Mouse (Mus musculus): ENCODE data around the gene Ankrd63. TPM values are rescaled to one million over a fixed set of nuclear protein-coding genes. Genes with fewer than 3 reads are reported as not detected.

Ankrd63 gene
- total and polyA plus RNA-seq, 3 experiments = 0.08 to 0.53 TPM; not detected in 1

GRCm38 (mm10) chr2:118701971-118702882, 1.5 kb downstream of the Ankrd63 start:
- DNase-seq (ENCODE audit: low read depth, low spot score) = no peak
- Histone ChIP-seq H3K79me2 (ENCODE audit: control insufficient read depth, insufficient read depth, low read length, poor library complexity) (no peaks in the 10 kb centered on the region; the same call in 1 of the 2 replicates), H3K4me3 (ENCODE audit: control insufficient read depth in 1 of 2, insufficient read depth in 1 of 2, low read depth in 2 of 2, low read length in 2 of 2) (peak overlapping the region in 1 of 2 experiments; percentile 56; a peak in 2 of 4 replicates), H3K4me1 (ENCODE audit: control insufficient read depth in 1 of 2, insufficient read depth in 2 of 2, low read length in 2 of 2) (peaks cover 0 to 14% of the 10 kb centered on the region in 2 experiments; a peak in 2 of 4 replicates), H3K9ac (ENCODE audit: control insufficient read depth, low read depth, low read length, poor library complexity, severe bottlenecking) (peak overlapping the region; percentile 52; the same call in 1 of the 2 replicates), H3K27ac (ENCODE audit: control insufficient read depth, low read depth, low read length) (no peak overlapping the region), H3K27me3 (ENCODE audit: control insufficient read depth in 1 of 2, insufficient read depth in 2 of 2, low read length in 2 of 2) (peaks cover 0 to 7% of the 10 kb centered on the region in 2 experiments; a peak in 1 of 4 replicates), H3K9me3 (replicated peaks; ENCODE audit: insufficient read depth, low read length) (no peaks in the 10 kb centered on the region), H3K36me3 (ENCODE audit: control insufficient read depth in 1 of 2, insufficient read depth in 2 of 2, low read length in 2 of 2) (peaks cover 0 to 2% of the 10 kb centered on the region in 2 experiments; a peak in 2 of 4 replicates)
- no peak for TF ChIP-seq MYB (IDR thresholded peaks at IDR 0.05; ENCODE audit: low read depth, low read length)
- TF ChIP-seq NELFE (IDR thresholded peaks at IDR 0.05; ENCODE audit: low read depth, low read length) = no peak
- TF ChIP-seq POLR2AphosphoS5 (IDR thresholded peaks at IDR 0.05; ENCODE audit: borderline replicate concordance, low read depth, low read length) = no peak
- no peak for TF ChIP-seq GABPA (IDR thresholded peaks at IDR 0.05; ENCODE audit: low read depth, low read length)
- TF ChIP-seq ZMIZ1 (IDR thresholded peaks at IDR 0.05; ENCODE audit: low read depth, low read length) = no peak
- no peak for TF ChIP-seq TCF12 (IDR thresholded peaks at IDR 0.05; ENCODE audit: low read depth, low read length)
- no peak for TF ChIP-seq UBTF (IDR thresholded peaks at IDR 0.05; ENCODE audit: borderline replicate concordance, insufficient read depth, low read depth, low read length)
- TF ChIP-seq MXI1 (IDR thresholded peaks at IDR 0.05; ENCODE audit: low read depth, low read length) = no peak
- TF ChIP-seq E2F4 (IDR thresholded peaks at IDR 0.05; ENCODE audit: borderline replicate concordance, low read depth, low read length) = no peak
- TF ChIP-seq KAT2A (conservative IDR thresholded peaks at IDR 0.05; ENCODE audit: low read depth, low read length) = no peak
- no peak for TF ChIP-seq POLR2A (IDR thresholded peaks at IDR 0.05; ENCODE audit: control insufficient read depth in 1 of 2, insufficient read depth in 1 of 2, low read depth in 1 of 2, low read length in 2 of 2, poor library complexity in 1 of 2)
- no peak for TF ChIP-seq ZNF384 (IDR thresholded peaks at IDR 0.05; ENCODE audit: low read depth, low read length)
- TF ChIP-seq ZKSCAN1 (IDR thresholded peaks at IDR 0.05; ENCODE audit: low read depth, low read length) = no peak
- TF ChIP-seq MEF2A (IDR thresholded peaks at IDR 0.05; ENCODE audit: extremely low read depth, insufficient replicate concordance, low read depth, low read length, poor library complexity, severe bottlenecking) = no peak
- no peak for TF ChIP-seq RCOR1 (IDR thresholded peaks at IDR 0.05; ENCODE audit: low read depth, low read length)
- no peak for TF ChIP-seq HCFC1 (IDR thresholded peaks at IDR 0.05; ENCODE audit: low read depth, low read length)

GRCm38 (mm10) chr2:118701161-118701560, 2.6 kb downstream of the Ankrd63 start:
- Histone ChIP-seq H3K27me3 (ENCODE audit: control insufficient read depth in 1 of 2, insufficient read depth in 2 of 2, low read length in 2 of 2) (peaks cover 0 to 7% of the 10 kb centered on the region in 2 experiments; a peak in 1 of 4 replicates), H3K27ac (ENCODE audit: control insufficient read depth, low read depth, low read length) (no peak overlapping the region), H3K36me3 (ENCODE audit: control insufficient read depth in 1 of 2, insufficient read depth in 2 of 2, low read length in 2 of 2) (peaks cover 0 to 2% of the 10 kb centered on the region in 2 experiments; a peak in 1 of 4 replicates)

More at GRCm38 (mm10) chr2:118701161-118701560, 2.6 kb downstream of the Ankrd63 start:
- Histone ChIP-seq H3K79me2 (ENCODE audit: control insufficient read depth, insufficient read depth, low read length, poor library complexity) (no peaks in the 10 kb centered on the region; the same call in 1 of the 2 replicates), H3K9ac (ENCODE audit: control insufficient read depth, low read depth, low read length, poor library complexity, severe bottlenecking) (no peak overlapping the region), H3K4me1 (ENCODE audit: control insufficient read depth in 1 of 2, insufficient read depth in 2 of 2, low read length in 2 of 2) (peaks cover 0 to 14% of the 10 kb centered on the region in 2 experiments; a peak in 2 of 4 replicates), H3K4me3 (ENCODE audit: control insufficient read depth in 1 of 2, insufficient read depth in 1 of 2, low read depth in 2 of 2, low read length in 2 of 2) (no peak overlapping the region), H3K9me3 (replicated peaks; ENCODE audit: insufficient read depth, low read length) (no peaks in the 10 kb centered on the region)
- no peak for TF ChIP-seq MYB (IDR thresholded peaks at IDR 0.05; ENCODE audit: low read depth, low read length)
- no peak for TF ChIP-seq MAFK (IDR thresholded peaks at IDR 0.05; ENCODE audit: borderline replicate concordance, low read depth, low read length)
- TF ChIP-seq ELF1 (IDR thresholded peaks at IDR 0.05; ENCODE audit: low read depth, low read length) = no peak
- TF ChIP-seq TBP (IDR thresholded peaks at IDR 0.05; ENCODE audit: low read depth, low read length) = no peak
- no peak for TF ChIP-seq NRF1 (IDR thresholded peaks at IDR 0.05; ENCODE audit: insufficient read depth, low read depth, low read length, poor library complexity, severe bottlenecking)
- no peak for TF ChIP-seq HCFC1 (IDR thresholded peaks at IDR 0.05; ENCODE audit: low read depth, low read length)
- TF ChIP-seq MAZ (IDR thresholded peaks at IDR 0.05; ENCODE audit: low read depth, low read length) = no peak
- TF ChIP-seq RAD21 (IDR thresholded peaks at IDR 0.05; ENCODE audit: low read depth, low read length) = no peak
- no peak for TF ChIP-seq MAX (IDR thresholded peaks at IDR 0.05; ENCODE audit: low read length)
- TF ChIP-seq RCOR1 (IDR thresholded peaks at IDR 0.05; ENCODE audit: low read depth, low read length) = no peak
- TF ChIP-seq POLR2AphosphoS2 (IDR thresholded peaks at IDR 0.05; ENCODE audit: low read length) = no peak
- DNase-seq (ENCODE audit: low read depth, low spot score) = no peak
